Mouse (Mus musculus) megakaryocyte, embryonic 14.5 days (primary cell): Measurements from ENCODE around the gene Pfkfb2. TPM values are rescaled to one million over a fixed set of nuclear protein-coding genes. Genes with fewer than 3 reads are reported as not detected.
A peak's percentile ranks its signal among the peaks of the same experiment; 100 is the strongest.

ENCODE experiments used
- H3K27me3 ChIP-seq: replicated peaks from 2 replicates; pipeline ENCODE3; 2012; ENCODE audit warnings: inconsistent platforms
- H3K36me3 ChIP-seq: replicated peaks from 2 replicates; pipeline ENCODE3; 2012; ENCODE audit warnings: low read length, inconsistent platforms, mixed read lengths
- H3K4me1 ChIP-seq: 2 replicates; pipeline ENCODE4 v1.6.1; 2012; ENCODE audit warnings: inconsistent platforms
- H3K4me3 ChIP-seq: replicated peaks from 2 replicates; pipeline ENCODE3; 2012; ENCODE audit warnings: moderate library complexity, mild to moderate bottlenecking, inconsistent platforms
- H3K9me3 ChIP-seq: 2 replicates; pipeline ENCODE4 v1.6.1; 2012; ENCODE audit warnings: inconsistent platforms
- FLI1 ChIP-seq: IDR thresholded peaks from 2 replicates; pipeline ENCODE4 v1.6.1; 2012; ENCODE audit warnings: low read length, inconsistent platforms, mixed read lengths
- GATA1 ChIP-seq: IDR thresholded peaks from 3 replicates; pipeline ENCODE4 v1.6.1; 2012; ENCODE audit warnings: mixed read lengths, low read length, inconsistent platforms, borderline replicate concordance
- polyA plus RNA-seq: library from polyadenylated mRNA; stranded (reverse); fragments of >175 nt; gene quantifications from 2 replicates; pipeline ENCODE4 v1.2.3, GENCODE M21; 2012; ENCODE audit warnings: low replicate concordance; ENCODE audit not compliant: insufficient read depth

The Pfkfb2 gene
- polyA plus RNA-seq, 1 experiment = 2.5 TPM

DNA sequence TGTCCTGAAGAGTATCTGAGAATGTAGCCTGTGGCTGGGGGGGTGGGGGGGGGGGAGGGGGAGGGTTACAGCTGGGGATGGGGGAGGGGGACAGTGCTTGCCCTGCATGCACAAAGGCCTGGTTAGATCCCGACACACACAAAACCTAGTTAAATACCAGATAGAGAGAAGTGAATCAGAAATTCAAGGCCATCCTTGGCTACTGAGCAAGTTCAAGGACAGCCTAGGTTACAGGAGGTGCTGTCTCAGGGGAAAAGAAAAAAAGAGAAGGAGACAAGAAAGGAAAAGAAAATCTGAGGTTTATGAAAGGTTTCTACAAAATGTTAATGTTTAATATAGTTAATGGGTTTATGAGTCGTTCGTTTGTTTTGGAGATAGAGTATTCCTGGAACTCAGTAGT lies 10.6 kb upstream of the Pfkfb2 start:
- no peak for TF ChIP-seq GATA1
- Histone ChIP-seq H3K36me3 (peaks cover 87% of the 10 kb centered on the region), H3K4me3 (peak overlapping the region; percentile 92), H3K4me1 (peaks cover 92% of the 10 kb centered on the region), H3K27me3 (no peaks in the 10 kb centered on the region), H3K9me3 (no peaks in the 10 kb centered on the region)

- Histone ChIP-seq H3K4me1 (peaks cover 92% of the 10 kb centered on the region), H3K36me3 (peaks cover 86% of the 10 kb centered on the region), H3K9me3 (no peaks in the 10 kb centered on the region), H3K4me3 (peak overlapping the region; percentile 92), H3K27me3 (no peaks in the 10 kb centered on the region)
- TF ChIP-seq FLI1 = no peak
- TF ChIP-seq GATA1 = no peak
Observed at GRCm38 (mm10) chr1:130738551-130739106, 9.6 kb upstream of the Pfkfb2 start.

DNA sequence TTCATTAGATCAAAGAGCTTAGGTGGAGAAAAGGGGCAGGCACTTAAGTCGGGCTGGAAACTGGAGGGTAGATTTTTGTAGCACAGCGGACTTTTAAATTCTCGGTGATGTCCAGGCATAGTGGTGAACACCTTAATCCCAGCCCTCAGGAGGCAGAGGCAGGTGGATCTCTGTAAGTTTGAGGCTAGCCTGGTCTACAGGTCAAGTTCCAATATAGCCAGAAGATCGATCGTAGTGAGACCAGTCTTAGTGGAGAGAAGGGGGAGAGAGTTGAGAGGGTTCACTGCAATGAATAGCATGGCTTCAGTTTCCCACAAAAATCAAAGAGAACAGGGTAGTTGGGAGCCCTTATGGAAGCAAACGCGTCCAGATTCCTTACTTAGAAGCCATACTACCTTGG lies 8.9 kb upstream of the Pfkfb2 start:
- no peaks in the 10 kb centered on the region for H3K9me3 ChIP-seq
- TF ChIP-seq FLI1 (no peak), GATA1 (no peak)
- peaks cover 92% of the 10 kb centered on the region for H3K4me1 ChIP-seq
- no peak overlapping the region for H3K4me3 ChIP-seq
- no peaks in the 10 kb centered on the region for H3K27me3 ChIP-seq
- peaks cover 85% of the 10 kb centered on the region for H3K36me3 ChIP-seq

GRCm38 (mm10) chr1:130737411-130737881 lies 8.4 kb upstream of the Pfkfb2 start:
- no peaks in the 10 kb centered on the region for H3K27me3 ChIP-seq
- H3K9me3 ChIP-seq = no peaks in the 10 kb centered on the region
- TF ChIP-seq GATA1 (no peak), FLI1 (no peak)
- peaks cover 92% of the 10 kb centered on the region for H3K4me1 ChIP-seq
- H3K4me3 ChIP-seq = no peak overlapping the region
- H3K36me3 ChIP-seq = peaks cover 81% of the 10 kb centered on the region

DNA sequence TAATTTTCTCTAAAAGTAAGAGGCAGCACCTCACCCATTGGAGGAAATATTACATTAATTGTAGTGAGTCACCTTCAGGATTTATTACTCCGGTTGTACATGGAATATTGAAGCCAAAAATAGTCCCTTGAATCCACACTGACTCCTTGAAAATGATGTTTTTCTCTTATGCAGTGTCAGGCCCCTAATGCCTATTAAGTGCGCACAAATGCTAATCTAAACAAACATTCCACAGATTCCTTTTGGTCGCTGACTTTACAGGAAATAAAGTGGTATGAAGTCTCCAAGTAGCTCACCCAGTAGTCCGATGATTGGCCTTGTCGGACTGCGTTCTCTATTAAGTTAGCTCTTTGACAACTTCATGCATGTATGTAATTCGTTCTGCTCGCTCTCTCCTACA lies 5.8 kb upstream of the Pfkfb2 start:
- Histone ChIP-seq H3K4me1 (peaks cover 92% of the 10 kb centered on the region), H3K9me3 (no peaks in the 10 kb centered on the region), H3K4me3 (no peak overlapping the region), H3K36me3 (peaks cover 66% of the 10 kb centered on the region), H3K27me3 (no peaks in the 10 kb centered on the region)
- TF ChIP-seq GATA1 = no peak
- no peak for TF ChIP-seq FLI1

- H3K4me1 ChIP-seq = peaks cover 92% of the 10 kb centered on the region
- peaks cover 70% of the 10 kb centered on the region for H3K36me3 ChIP-seq
- H3K27me3 ChIP-seq = no peaks in the 10 kb centered on the region
- H3K9me3 ChIP-seq = no peaks in the 10 kb centered on the region
- no peak overlapping the region for H3K4me3 ChIP-seq
- TF ChIP-seq FLI1 = no peak
- no peak for TF ChIP-seq GATA1
Observed at GRCm38 (mm10) chr1:130734452-130734851, 5.4 kb upstream of the Pfkfb2 start.

- peaks cover 64% of the 10 kb centered on the region for H3K36me3 ChIP-seq
- H3K4me3 ChIP-seq = peak overlapping the region; percentile 2
- H3K27me3 ChIP-seq = no peaks in the 10 kb centered on the region
- no peaks in the 10 kb centered on the region for H3K9me3 ChIP-seq
- TF ChIP-seq FLI1 = no peak
- TF ChIP-seq GATA1 = no peak
- H3K4me1 ChIP-seq = peaks cover 92% of the 10 kb centered on the region
Observed at GRCm38 (mm10) chr1:130733671-130734070, 4.6 kb upstream of the Pfkfb2 start.

DNA sequence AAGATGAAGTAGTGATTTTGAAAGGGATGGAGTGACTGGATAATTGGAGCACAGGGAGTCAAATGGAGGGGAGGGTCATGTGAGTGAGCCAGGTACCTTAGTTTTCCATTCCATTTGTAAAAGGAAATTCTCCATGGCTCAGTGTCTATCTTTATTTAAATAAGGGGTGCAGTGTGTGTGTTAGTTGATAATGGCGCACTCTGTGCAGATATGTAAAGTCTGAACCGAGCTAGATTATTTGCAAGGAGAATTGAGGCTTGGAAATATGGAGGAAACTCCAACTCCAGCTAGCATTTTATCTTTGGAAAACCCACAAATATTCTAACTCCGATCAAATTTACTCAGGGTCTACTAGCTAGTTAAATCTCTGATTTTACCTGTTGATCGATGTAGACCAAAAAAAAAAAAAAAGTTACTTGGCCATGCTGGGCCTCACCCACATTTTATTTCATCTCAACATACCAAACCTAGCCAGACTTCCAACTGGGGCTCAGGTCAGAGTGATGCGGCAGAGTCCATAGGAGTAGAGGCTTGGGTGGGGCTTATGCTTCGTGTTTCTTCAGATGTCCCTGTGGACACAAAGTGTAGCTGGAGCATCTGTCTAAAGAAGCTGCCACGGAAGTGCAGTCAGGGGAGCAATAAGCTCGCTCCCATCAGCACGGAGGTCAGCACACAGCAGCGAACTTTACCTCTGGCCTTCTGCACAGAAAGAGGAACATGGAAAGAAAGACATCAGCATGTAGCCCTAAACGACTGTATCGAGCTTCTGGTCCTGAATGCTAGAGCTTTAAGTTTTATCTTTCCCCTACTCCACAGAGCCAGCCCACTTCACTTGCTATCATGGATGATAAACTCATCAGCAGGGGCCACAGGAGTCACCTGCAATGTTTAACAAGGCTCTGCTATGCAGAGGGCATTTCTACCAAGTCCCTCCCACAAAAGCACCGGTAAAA lies 3.9 kb upstream of the Pfkfb2 start:
- H3K36me3 ChIP-seq = peaks cover 58% of the 10 kb centered on the region
- no peaks in the 10 kb centered on the region for H3K9me3 ChIP-seq
- peaks cover 92% of the 10 kb centered on the region for H3K4me1 ChIP-seq
- H3K27me3 ChIP-seq = no peaks in the 10 kb centered on the region
- H3K4me3 ChIP-seq = peak overlapping the region; percentile 42
- TF ChIP-seq GATA1 = no peak
- no peak for TF ChIP-seq FLI1

DNA sequence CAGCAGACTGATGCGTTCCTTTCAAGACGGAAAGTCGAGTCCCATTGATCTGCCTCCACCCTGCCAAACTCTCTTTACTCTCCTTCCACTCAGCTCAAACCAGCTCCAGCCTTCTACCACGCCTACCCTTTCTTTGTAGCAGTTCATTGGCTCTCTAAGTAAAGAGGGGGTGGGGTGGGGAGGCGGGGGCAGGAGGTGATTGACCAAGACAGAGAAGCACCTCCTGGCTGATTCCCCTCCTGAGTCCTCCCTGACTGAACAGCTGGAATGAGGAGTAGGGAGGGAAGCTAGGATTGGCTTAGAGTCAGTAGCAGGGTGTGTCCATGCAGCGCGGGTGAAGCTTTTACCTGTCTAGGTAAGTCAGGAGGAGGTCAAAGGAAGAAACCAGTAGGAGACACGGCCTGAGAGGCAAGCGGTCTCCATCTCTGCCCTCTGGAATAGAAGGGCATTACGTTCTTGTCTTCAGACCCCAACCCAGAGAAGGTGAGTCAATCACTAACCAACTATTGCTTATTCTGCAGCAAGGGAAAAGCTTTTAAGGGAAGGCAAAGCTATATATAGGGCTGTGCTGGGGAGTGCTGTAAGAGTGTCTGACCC lies 2.8 kb upstream of the Pfkfb2 start, which contains the start of gene AA986860:
AA986860 (plus strand) TSS at position 236 of the 597 bp plus-strand sequence.
- Histone ChIP-seq H3K27me3 (no peaks in the 10 kb centered on the region), H3K4me1 (peaks cover 93% of the 10 kb centered on the region), H3K4me3 (peak within 1 kb of the TSS; percentile 76), H3K9me3 (no peaks in the 10 kb centered on the region), H3K36me3 (peaks cover 46% of the 10 kb centered on the region)
- no peak for TF ChIP-seq FLI1
- TF ChIP-seq GATA1 = no peak
